Mouse (Mus musculus) brown adipose tissue, adult 24 weeks (tissue): ENCODE data around the gene Fam83d. TPM values are rescaled to one million over a fixed set of nuclear protein-coding genes. Genes with fewer than 3 reads are reported as not detected.
A peak's percentile ranks its signal among the peaks of the same experiment; 100 is the strongest.

Experiments used
- H3K27ac ChIP-seq: fragments of 200-500 bp; replicated peaks from 2 replicates; pipeline ENCODE4 v1.5.1; 2012; ENCODE audit warnings: low read depth, mild to moderate bottlenecking, low read length
- H3K4me1 ChIP-seq: fragments of 200-500 bp; 2 replicates; pipeline ENCODE4 v1.6.1; 2012; ENCODE audit warnings: low read length, mixed read lengths; ENCODE audit not compliant: control insufficient read depth, insufficient read depth, insufficient read length
- H3K4me3 ChIP-seq: fragments of 200-500 bp; 2 replicates; pipeline ENCODE4 v1.5.1; 2012; ENCODE audit warnings: low read depth, mild to moderate bottlenecking, low read length, moderate library complexity; ENCODE audit not compliant: insufficient read depth
- polyA plus RNA-seq: library from polyadenylated mRNA; stranded (reverse); fragments of >200 nt; gene quantifications from 2 replicates; pipeline ENCODE4 v1.2.4, GENCODE M21; 2012; ENCODE audit not compliant: missing spikeins, insufficient read depth, insufficient read length

The Fam83d gene
- polyA plus RNA-seq, result not detected in 2 replicates

GRCm38 (mm10) chr2:158767742-158768339 lies at the start of gene Fam83d:
Gene Fam83d, plus strand, starts transcription at chr2:158768093.
- no peak within 1 kb of the TSS for H3K27ac ChIP-seq
- peak within 1 kb of the TSS; percentile 51 for H3K4me3 ChIP-seq
- H3K4me1 ChIP-seq, result peaks cover 9% of the 10 kb centered on the region

- peaks cover 26% of the 10 kb centered on the region for H3K4me1 ChIP-seq
- H3K27ac ChIP-seq, result no peak overlapping the region
- no peak overlapping the region for H3K4me3 ChIP-seq
These were observed 48.9 kb upstream of the Fam83d start for GRCm38 (mm10) chr2:158718816-158719549.

DNA sequence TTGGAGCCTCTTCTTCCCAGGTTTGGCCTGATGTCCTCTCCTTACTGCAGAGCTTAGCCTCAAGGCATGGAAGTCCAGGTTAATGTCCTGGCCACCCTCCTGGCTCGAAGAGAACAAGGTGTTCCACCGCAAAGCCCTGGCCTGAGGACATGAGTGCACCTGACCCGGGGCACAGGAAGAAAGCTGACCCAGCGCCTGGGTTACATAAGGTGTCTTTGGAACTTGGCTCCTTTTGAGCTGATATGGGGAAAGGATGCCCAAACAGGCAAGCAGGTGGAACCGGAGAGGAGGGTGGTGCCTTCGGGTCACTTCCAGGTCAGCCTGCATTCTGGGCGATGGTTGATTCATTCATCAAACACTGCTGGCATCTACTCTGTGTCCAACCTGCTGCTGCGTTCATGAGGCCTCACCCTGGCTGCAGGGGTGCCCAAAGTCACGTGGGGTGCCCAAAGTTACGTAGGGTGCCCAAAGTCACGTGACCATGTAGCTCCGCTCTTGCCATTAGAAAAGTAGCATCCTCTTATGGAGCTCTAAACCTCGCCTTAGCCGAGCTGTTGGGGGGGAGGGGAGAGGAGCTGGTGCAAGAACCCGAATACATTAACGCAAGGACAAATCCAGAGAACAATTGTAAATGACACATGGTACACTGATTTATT lies 47.0 kb upstream of the Fam83d start:
- peaks cover 26% of the 10 kb centered on the region for H3K4me1 ChIP-seq
- no peak overlapping the region for H3K27ac ChIP-seq
- H3K4me3 ChIP-seq, result no peak overlapping the region

DNA sequence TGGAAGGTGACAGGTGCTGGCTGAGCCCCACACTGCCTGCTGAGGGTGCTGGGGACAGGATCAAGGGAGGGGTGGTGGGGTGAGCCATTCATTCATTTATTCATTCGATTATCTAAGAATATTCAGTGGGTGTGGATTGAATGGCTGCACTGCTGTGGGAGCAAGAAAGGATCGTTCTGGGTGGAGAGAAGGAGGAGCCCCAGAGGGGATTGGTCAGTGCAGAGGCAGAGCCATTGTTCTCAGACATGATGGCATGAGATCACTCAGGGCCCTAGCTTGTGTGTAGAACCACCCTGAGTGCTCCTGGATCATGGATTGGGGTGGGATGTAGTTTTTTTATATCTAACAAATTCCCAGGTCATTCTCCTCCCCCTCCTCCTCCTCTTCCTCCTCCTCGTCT lies 46.4 kb upstream of the Fam83d start:
- Histone ChIP-seq H3K4me3 (no peak overlapping the region), H3K27ac (no peak overlapping the region), H3K4me1 (peaks cover 26% of the 10 kb centered on the region)

GRCm38 (mm10) chr2:158722135-158722534 lies 45.8 kb upstream of the Fam83d start:
- H3K27ac ChIP-seq, result no peak overlapping the region
- peaks cover 26% of the 10 kb centered on the region for H3K4me1 ChIP-seq
- no peak overlapping the region for H3K4me3 ChIP-seq

DNA sequence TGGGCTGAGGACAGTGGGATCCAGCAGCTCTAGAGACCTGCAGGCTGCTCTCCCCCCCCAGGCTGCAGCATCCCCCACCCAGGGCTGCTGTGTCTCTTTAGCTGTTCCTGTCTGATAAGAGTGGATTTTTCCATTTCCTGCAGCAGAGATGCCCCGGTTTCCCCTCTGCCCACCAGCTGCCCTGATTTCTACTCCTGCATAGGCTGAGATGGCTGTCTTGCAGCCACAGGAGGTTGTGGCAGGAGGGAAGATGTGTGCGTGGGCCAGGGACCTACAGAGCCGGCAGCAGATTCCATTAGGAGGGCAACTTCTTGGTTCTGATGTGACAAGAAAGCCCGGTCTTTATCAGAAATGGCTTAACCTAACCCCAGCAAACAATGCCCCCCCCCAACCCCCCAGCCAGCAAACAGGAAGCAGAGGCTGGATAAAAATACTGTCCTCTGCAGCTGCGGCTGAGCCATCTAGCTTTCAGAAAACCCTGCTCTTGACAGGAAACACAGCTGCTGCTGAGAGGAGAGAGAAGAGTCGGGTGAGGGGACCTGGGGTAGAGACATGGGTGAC lies 44.8 kb upstream of the Fam83d start:
- Histone ChIP-seq H3K27ac (peak overlapping the region; percentile 53; the same call in 1 of the 2 replicates), H3K4me1 (peaks cover 19% of the 10 kb centered on the region)

GRCm38 (mm10) chr2:158723806-158724205 lies 44.1 kb upstream of the Fam83d start:
- Histone ChIP-seq H3K27ac (no peak overlapping the region), H3K4me1 (peaks cover 19% of the 10 kb centered on the region), H3K4me3 (no peak overlapping the region)

More for the DNA sequence above, 44.8 kb upstream of the Fam83d start:
- H3K4me3 ChIP-seq, result no peak overlapping the region

DNA sequence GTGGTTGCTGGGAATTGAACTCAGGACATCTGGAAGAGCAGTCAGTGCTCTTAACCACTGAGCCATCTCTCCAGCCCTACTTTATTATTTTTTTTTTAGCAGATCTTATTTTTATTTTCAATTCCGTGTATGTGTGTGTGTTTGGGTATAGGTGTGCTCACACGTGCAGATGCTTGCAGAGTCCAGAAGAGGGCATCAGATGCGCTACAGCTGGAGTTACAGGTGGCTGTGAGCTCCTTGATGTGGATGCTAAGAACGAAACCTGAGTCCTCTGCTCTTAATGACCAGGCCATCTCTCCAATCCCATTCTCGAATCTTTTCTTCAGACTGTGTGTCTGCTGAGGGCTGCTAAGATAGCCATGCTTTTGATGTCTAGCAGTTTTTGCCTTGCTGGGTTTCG lies 41.6 kb upstream of the Fam83d start:
- Histone ChIP-seq H3K4me1 (peaks cover 10% of the 10 kb centered on the region), H3K27ac (no peak overlapping the region), H3K4me3 (no peak overlapping the region)

DNA sequence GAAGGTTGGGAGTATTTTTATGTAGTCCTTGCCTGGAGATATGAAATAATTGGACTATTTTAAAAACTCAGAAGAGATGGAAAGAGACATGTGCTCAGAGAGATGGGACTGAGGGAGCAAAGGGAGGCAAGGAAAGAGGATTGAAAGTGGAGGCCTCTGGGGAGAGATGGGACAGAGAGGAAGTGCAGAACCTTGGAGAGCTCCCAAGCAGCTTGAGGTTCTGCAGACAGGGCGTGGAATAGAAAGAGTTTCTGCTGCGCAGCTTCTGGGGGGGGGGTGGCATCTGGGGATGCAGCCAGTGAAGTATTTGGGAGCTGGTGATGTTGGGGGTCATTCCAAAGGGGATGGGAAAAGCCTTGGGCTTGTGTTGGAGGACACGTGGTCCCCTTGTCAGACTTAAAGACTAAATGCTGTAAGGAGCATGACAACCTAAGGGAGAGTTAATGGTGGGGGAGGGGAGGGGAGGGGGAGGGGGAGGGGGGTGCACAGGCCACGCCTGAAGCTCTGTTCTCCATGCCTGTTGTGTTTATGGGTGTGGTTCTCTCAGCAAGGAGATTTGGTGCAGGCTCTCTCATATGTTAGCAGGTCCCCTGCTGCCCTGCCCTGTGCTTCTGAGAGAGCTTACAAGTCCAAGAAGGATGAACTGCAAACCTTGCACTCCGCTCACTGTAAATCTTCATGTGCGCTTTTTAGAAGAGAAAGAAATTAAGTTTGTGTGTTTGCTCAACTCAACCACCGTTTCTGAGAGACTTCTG lies 39.7 kb upstream of the Fam83d start:
- no peak overlapping the region for H3K4me3 ChIP-seq
- no peak overlapping the region for H3K27ac ChIP-seq
- peaks cover 10% of the 10 kb centered on the region for H3K4me1 ChIP-seq

DNA sequence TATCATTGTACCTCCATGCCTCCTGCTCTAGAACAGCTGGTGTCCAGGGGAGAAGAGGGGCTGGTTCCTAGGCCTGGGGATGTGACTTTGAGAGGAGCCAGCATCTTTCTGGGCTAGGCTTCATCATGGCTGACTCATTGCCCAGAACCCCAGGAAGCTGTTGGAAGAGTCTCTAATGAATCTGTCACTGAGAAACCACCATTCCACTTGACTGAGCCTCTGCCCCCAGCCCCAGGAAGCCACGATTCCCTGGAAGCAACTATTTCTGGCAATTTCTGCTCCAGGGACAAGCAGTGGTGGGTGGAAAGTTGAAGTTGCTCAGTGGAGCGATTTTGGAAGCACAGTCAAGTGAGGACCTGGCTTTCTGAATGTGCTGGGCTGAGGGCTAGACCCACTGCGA lies 37.0 kb upstream of the Fam83d start:
- H3K27ac ChIP-seq, result no peak overlapping the region
- no peak overlapping the region for H3K4me3 ChIP-seq
- peaks cover 21% of the 10 kb centered on the region for H3K4me1 ChIP-seq

DNA sequence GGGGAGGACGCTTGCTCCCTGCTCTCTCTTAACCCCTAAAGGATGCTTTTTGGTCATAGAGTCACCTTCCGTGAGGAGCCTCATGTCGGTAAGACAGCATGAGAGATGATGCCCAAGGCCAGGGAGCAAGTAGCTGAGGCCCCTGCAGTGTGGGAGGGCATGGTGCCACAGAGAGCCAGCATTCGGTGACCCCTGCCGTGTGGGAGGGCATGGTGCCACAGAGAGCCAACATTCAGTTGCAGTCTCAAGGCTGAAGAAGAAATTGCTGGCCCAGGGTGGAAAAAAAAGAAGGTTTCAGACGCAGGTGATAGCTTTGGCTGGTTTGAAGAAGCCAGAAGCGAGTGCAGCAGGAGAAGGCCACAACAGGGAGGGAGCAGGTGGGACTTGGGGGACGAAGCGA lies 35.4 kb upstream of the Fam83d start:
- peaks cover 21% of the 10 kb centered on the region for H3K4me1 ChIP-seq
- H3K27ac ChIP-seq, result no peak overlapping the region
- no peak overlapping the region for H3K4me3 ChIP-seq

DNA sequence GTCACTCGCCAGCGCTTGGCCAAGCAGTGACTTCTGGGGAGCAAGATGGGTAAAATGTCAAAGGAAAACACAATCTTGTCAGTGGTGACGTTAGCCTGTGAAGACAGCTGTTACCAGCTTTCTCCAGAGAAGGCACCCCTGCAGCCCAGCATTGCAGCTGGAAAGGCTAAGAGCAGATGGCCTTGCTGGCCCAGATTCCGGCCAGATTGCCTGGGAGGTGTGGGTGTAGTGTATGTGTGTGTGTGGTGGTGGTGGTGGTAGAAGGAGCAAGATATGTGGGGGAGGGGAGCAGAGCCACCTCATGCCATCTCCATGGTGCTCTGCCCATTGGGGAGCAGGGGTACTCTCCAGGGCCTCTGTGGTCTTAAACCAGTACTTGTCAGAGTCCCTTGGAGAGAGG lies 34.8 kb upstream of the Fam83d start:
- Histone ChIP-seq H3K27ac (peak overlapping the region; percentile 70; the same call in 1 of the 2 replicates), H3K4me1 (peaks cover 21% of the 10 kb centered on the region), H3K4me3 (no peak overlapping the region)

DNA sequence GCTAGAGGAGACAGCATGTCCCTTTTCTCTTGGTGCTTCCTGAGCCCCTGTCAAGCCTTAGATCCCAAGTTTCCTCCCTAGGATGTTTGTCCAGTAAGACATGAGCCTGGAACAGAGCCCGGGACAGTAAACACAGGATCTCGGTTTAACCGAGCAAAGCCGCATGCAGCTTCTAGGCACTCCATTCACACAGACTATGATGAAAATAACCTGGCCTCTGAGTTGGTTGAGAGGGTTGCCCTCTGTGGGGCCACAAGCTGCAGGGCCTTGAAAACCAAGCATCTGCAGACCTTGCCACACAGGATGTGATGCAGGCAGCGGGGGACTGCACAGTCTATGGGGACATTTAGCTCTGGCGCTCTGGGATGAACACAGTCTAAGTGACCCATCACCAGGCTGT lies 34.0 kb upstream of the Fam83d start:
- H3K27ac ChIP-seq, result peak overlapping the region; percentile 70
- peaks cover 21% of the 10 kb centered on the region for H3K4me1 ChIP-seq
- H3K4me3 ChIP-seq, result no peak overlapping the region

DNA sequence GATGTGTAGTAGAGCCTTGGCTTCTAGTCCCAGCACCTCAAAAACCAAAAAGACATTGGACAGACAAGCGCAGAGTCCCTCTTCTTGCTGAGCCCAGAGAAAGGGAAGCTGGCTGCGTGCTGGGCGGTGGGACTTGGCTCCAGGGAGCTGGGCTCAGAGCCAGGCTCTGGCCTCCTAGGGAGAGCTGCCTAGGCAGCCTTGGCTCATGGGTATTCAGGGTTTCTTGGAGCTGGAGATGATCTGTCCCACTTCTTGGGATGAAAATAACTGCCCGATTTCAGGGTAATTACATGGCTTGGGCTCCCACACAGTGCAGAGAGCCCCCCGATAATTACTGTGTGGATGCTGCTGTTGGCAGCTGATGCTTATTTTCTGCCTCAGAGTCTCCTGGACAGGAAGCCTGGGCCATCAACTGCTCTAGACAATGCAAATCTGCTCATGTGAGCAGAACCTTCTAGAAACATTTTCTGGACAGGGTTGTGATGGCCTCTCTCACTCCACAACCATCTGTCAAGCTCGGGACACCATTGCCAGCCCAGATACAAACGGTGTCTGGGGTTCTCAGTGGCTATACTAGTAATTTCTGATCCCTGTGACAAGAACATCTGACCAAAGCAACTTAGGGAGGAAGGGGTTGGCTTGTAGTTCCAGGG lies 33.3 kb upstream of the Fam83d start:
- Histone ChIP-seq H3K27ac (peak overlapping the region; percentile 84), H3K4me3 (no peak overlapping the region), H3K4me1 (peaks cover 21% of the 10 kb centered on the region)
